Mouse (Mus musculus) cerebellum, adult 2 months (tissue): Measurements from ENCODE around the gene Eif4e3.

Experiments used
- CTCF ChIP-seq: fragments of 200-500 bp; IDR thresholded peaks from 2 replicates; pipeline ENCODE4 v1.5.1; 2011; ENCODE audit warnings: low read depth, mild to moderate bottlenecking, control low read depth, low read length, moderate library complexity, borderline replicate concordance; ENCODE audit not compliant: insufficient read depth
- POLR2A ChIP-seq: fragments of 200-500 bp; IDR thresholded peaks from 2 replicates; pipeline ENCODE4 v1.6.1; 2011; ENCODE audit warnings: low read length, control low read depth, borderline replicate concordance; ENCODE audit not compliant: insufficient read depth

- no peak for TF ChIP-seq POLR2A
- no peak for TF ChIP-seq CTCF
Observed at GRCm38 (mm10) chr6:99663232-99663631, 3.3 kb downstream of the Eif4e3 start.
